Mouse (Mus musculus) C2C12 (cell line): Measurements from ENCODE around the gene Ssbp2.

Experiments used
- CEBPB ChIP-seq: IDR thresholded peaks from one replicate; pipeline ENCODE4 v1.6.1; 2011; ENCODE audit warnings: low read depth, mild to moderate bottlenecking, control low read depth, moderate library complexity
- CTCF ChIP-seq: IDR thresholded peaks from one replicate; pipeline ENCODE4 v1.5.1; 2011; ENCODE audit not compliant: control insufficient read depth, insufficient read depth, insufficient read length

- TF ChIP-seq CTCF = no peak
- no peak for TF ChIP-seq CEBPB
Observed at GRCm38 (mm10) chr13:91457974-91458373, 2.1 kb upstream of the Ssbp2 start.
